Mouse (Mus musculus) telencephalon, adult 2 months (tissue): ENCODE data around the gene Denr.

Source experiments
- DNase-seq: peaks from one replicate; pipeline ENCODE4 v3.0.0-alpha.2; 2011; ENCODE audit warnings: low read depth, low spot score

Gene Denr

GRCm38 (mm10) chr5:123907631-123907977 is 629 bp downstream of the Denr start:
- no peak for DNase-seq

GRCm38 (mm10) chr5:123914852-123915251 is 7.9 kb downstream of the Denr start:
- DNase-seq, result no peak

- DNase-seq, result no peak
Measured at GRCm38 (mm10) chr5:123922112-123922511, 15.1 kb downstream of the Denr start.

GRCm38 (mm10) chr5:123927118-123927517 is 20.1 kb downstream of the Denr start, which contains the start of gene Gm43518:
Gm43518 (plus strand) TSS chr5:123927418.
- no peak for DNase-seq

- peak; percentile 87 for DNase-seq
Measured at GRCm38 (mm10) chr5:123930508-123930989, 23.6 kb downstream of the Denr start, which contains the start of gene Ccdc62. Ccdc62 (plus strand) TSS chr5:123930679.

GRCm38 (mm10) chr5:123931131-123931530 is 24.2 kb downstream of the Denr start:
- no peak for DNase-seq

GRCm38 (mm10) chr5:123932927-123933326 is 26.0 kb downstream of the Denr start:
- DNase-seq, result no peak

- no peak for DNase-seq
Measured at GRCm38 (mm10) chr5:123933556-123933955, 26.6 kb downstream of the Denr start.

GRCm38 (mm10) chr5:123933957-123934591 is 27.1 kb downstream of the Denr start:
- DNase-seq, result no peak

- no peak for DNase-seq
Measured at GRCm38 (mm10) chr5:123935931-123936330, 29.0 kb downstream of the Denr start.

- DNase-seq, result no peak
Measured at GRCm38 (mm10) chr5:123938479-123938878, 31.5 kb downstream of the Denr start.

GRCm38 (mm10) chr5:123946546-123946945 is 39.6 kb downstream of the Denr start:
- no peak for DNase-seq

GRCm38 (mm10) chr5:123947041-123947761 is 40.2 kb downstream of the Denr start:
- peak; percentile 64 for DNase-seq

GRCm38 (mm10) chr5:123952365-123953045 is 45.5 kb downstream of the Denr start:
- DNase-seq, result peak; percentile 66

- no peak for DNase-seq
Measured at GRCm38 (mm10) chr5:123957213-123957612, 50.2 kb downstream of the Denr start.

GRCm38 (mm10) chr5:123959018-123959417 is 52.0 kb downstream of the Denr start:
- DNase-seq, result no peak

- no peak for DNase-seq
Measured at GRCm38 (mm10) chr5:123960129-123960528, 53.2 kb downstream of the Denr start.

- DNase-seq, result no peak
Measured at GRCm38 (mm10) chr5:123961046-123961445, 54.1 kb downstream of the Denr start.

- DNase-seq, result no peak
Measured at GRCm38 (mm10) chr5:123964208-123964607, 57.2 kb downstream of the Denr start.

GRCm38 (mm10) chr5:123966759-123967158 is 59.8 kb downstream of the Denr start:
- no peak for DNase-seq

- DNase-seq, result no peak
Measured at GRCm38 (mm10) chr5:123968468-123968867, 61.5 kb downstream of the Denr start.

GRCm38 (mm10) chr5:123969216-123969615 is 62.2 kb downstream of the Denr start:
- DNase-seq, result no peak
